Comparison of ENCODE assay signal across 9 mouse cellular contexts in genomic region chr11:71995968-71996511, GRCm38 (mm10). TPM values are rescaled to one million over a fixed set of nuclear protein-coding genes. Genes with fewer than 3 reads are reported as not detected.
DNase-seq lines count a peak whose midpoint lies in the region; ATAC-seq lines count a peak whose summit lies in the region.
"Had no signal": no experiment of that assay in that cellular context is flagged by ENCODE, and none has a peak within 500 bp of the region (broad histone marks: within the 10 kb centered on the region; RNA-seq: fewer than 3 reads in every experiment).

No protein-coding gene starts in this region.

- H3K36me3 ChIP-seq in forebrain, embryonic 12.5 days (replicated peaks): no peaks in the 10 kb centered on the region
- H3K36me3 ChIP-seq: G1E had no signal

- peak overlapping the region; percentile 34 for H3K4me2 ChIP-seq in forebrain, embryonic 12.5 days

- H3K9me3 ChIP-seq in forebrain, embryonic 12.5 days: no peaks in the 10 kb centered on the region

- no peak overlapping the region for H3K27ac ChIP-seq in forebrain, embryonic 12.5 days

- WGBS in forebrain, embryonic 12.5 days: 18% methylated on average over 9 of the region's 9 CpGs

- H3K4me1 ChIP-seq in forebrain, embryonic 12.5 days: peaks cover 15% of the 10 kb centered on the region

- ATAC-seq in forebrain, embryonic 12.5 days (ENCODE audit: low FRiP score): peak; percentile 55; the same call in 1 of the 2 replicates

- no peak overlapping the region for H3K9ac ChIP-seq in forebrain, embryonic 12.5 days

- intact Hi-C loops in heart, postnatal 10 days (cut with DNase I): no loop called here

- DNase-seq in spleen, postnatal 36 days (ENCODE audit: low spot score in 2 of 2): peak; percentile 7 to 14
- DNase-seq in spleen, postnatal 4 days (ENCODE audit: low spot score in 2 of 2): no peak
- peak; percentile 82 for DNase-seq in heart, postnatal 10 days
- DNase-seq in kidney, postnatal 14 days: peak; percentile 77
- DNase-seq in lung, adult 18-20 months: peak; percentile 84 to 89
- DNase-seq in ovary, postnatal 14 days (ENCODE audit: low spot score): peak; percentile 18
- no peak for DNase-seq in cerebellum, adult 8-10 months

- peaks cover 12% of the 10 kb centered on the region for H3K27me3 ChIP-seq in forebrain, embryonic 12.5 days

- no peak overlapping the region for H3K4me3 ChIP-seq in forebrain, embryonic 12.5 days (replicated peaks)

RNA-seq across cellular contexts. Expression of gene Aipl1, which starts 41.3 kb away (rescaled TPM):
- polyA plus RNA-seq in forebrain, embryonic 12.5 days (2016; fragmentation: Nextera tagmentation; extraction: Ambion mirVana): 0.37 and 0.50 TPM in 2 replicates
- under 1 TPM; 0.15 to 0.17 TPM for total RNA-seq in heart, postnatal 10 days (2021)
- polyA plus RNA-seq: G1E had no signal

RNA-seq across cellular contexts. Expression of gene Pimreg, which starts 45.8 kb away (rescaled TPM):
- 187 and 191 TPM in 2 replicates for polyA plus RNA-seq in forebrain, embryonic 12.5 days (2016; fragmentation: Nextera tagmentation; extraction: Ambion mirVana)
- 10 to 100 TPM; 14.3 to 17.7 TPM for total RNA-seq in heart, postnatal 10 days (2021)
- total RNA-seq: G1E had no signal
- polyA plus RNA-seq: G1E had no signal

Comparison
In these comparisons a context has a peak if more than half of its experiments do, and no peak if none do; other contexts are left out.
1. DNase-seq: peak in spleen, postnatal 36 days (2 of 2), heart, postnatal 10 days (2 of 2), kidney, postnatal 14 days (single experiment), lung, adult 18-20 months (2 of 2) and ovary, postnatal 14 days (single experiment); none in spleen, postnatal 4 days (0 of 2) and cerebellum, adult 8-10 months (single experiment).